Mouse (Mus musculus): ENCODE measurements around the gene Slc23a4.
A peak's percentile ranks its signal among the peaks of the same experiment; 100 is the strongest.

Slc23a4 gene

GRCm38 (mm10) chr6:34980661-34981060 is 7.5 kb downstream of the Slc23a4 start:
- Histone ChIP-seq H3K4me3 (replicated peaks; ENCODE audit: low read length) (no peak overlapping the region), H3K4me1 (replicated peaks; ENCODE audit: low read depth, low read length) (peaks cover 12% of the 10 kb centered on the region), H3K9me3 (ENCODE audit: low read length) (no peaks in the 10 kb centered on the region), H3K36me3 (ENCODE audit: insufficient read depth, low read length) (no peaks in the 10 kb centered on the region), H3K27me3 (ENCODE audit: insufficient read depth, low read length) (peaks cover 28% of the 10 kb centered on the region)
- TF ChIP-seq NANOG (IDR thresholded peaks at IDR 0.05; ENCODE audit: borderline replicate concordance, low read length) (no peak), CTCF (conservative IDR thresholded peaks at IDR 0.05; ENCODE audit: low read length) (peak; percentile 36), POU5F1 (IDR thresholded peaks at IDR 0.05; ENCODE audit: borderline replicate concordance, low read length) (no peak)

GRCm38 (mm10) chr6:34979291-34979690 is 8.9 kb downstream of the Slc23a4 start:
- Histone ChIP-seq H3K27me3 (ENCODE audit: insufficient read depth, low read length) (peaks cover 28% of the 10 kb centered on the region), H3K9me3 (ENCODE audit: low read length) (no peaks in the 10 kb centered on the region), H3K4me1 (replicated peaks; ENCODE audit: low read depth, low read length) (no peaks in the 10 kb centered on the region; the same call in 1 of the 2 replicates), H3K4me3 (replicated peaks; ENCODE audit: low read length) (no peak overlapping the region), H3K36me3 (ENCODE audit: insufficient read depth, low read length) (no peaks in the 10 kb centered on the region)
- TF ChIP-seq NANOG (IDR thresholded peaks at IDR 0.05; ENCODE audit: borderline replicate concordance, low read length) (no peak), POU5F1 (IDR thresholded peaks at IDR 0.05; ENCODE audit: borderline replicate concordance, low read length) (no peak), CTCF (conservative IDR thresholded peaks at IDR 0.05; ENCODE audit: low read length) (no peak)

DNA sequence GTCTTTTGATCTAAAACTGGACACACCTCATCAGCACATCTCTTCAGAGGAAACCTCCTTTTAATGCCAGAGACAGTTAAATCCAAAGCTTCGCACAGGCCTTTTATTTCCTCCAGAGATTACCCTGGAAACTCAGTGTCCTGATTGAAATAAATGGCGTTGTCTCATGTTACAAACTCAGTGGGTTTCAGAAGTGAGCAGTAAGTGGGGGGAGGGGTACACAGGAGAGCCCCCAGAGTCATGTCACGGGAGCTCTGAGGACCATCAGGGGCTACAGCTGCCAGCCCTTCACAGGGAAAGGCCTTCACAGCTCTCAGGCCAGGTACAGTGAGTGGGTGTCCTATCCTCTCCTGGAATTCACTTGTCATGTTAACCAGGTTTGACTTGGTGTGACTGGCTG is 17.0 kb downstream of the Slc23a4 start:
- Histone ChIP-seq H3K27me3 (ENCODE audit: insufficient read depth, low read length) (no peaks in the 10 kb centered on the region), H3K4me1 (replicated peaks; ENCODE audit: low read depth, low read length) (0 out of 2 replicates have a peak, but pooled peaks cover 4% of the 10 kb centered on the region), H3K9me3 (ENCODE audit: low read length) (no peaks in the 10 kb centered on the region), H3K36me3 (ENCODE audit: insufficient read depth, low read length) (no peaks in the 10 kb centered on the region), H3K4me3 (replicated peaks; ENCODE audit: low read length) (no peak overlapping the region)
- TF ChIP-seq CTCF (conservative IDR thresholded peaks at IDR 0.05; ENCODE audit: low read length) (no peak), POU5F1 (IDR thresholded peaks at IDR 0.05; ENCODE audit: borderline replicate concordance, low read length) (no peak), NANOG (IDR thresholded peaks at IDR 0.05; ENCODE audit: borderline replicate concordance, low read length) (no peak)

GRCm38 (mm10) chr6:34965819-34966539 is 22.2 kb downstream of the Slc23a4 start:
- Histone ChIP-seq H3K36me3 (ENCODE audit: insufficient read depth, low read length) (no peaks in the 10 kb centered on the region), H3K27me3 (ENCODE audit: insufficient read depth, low read length) (no peaks in the 10 kb centered on the region; the same call in 1 of the 2 replicates), H3K9me3 (ENCODE audit: low read length) (no peaks in the 10 kb centered on the region), H3K4me3 (replicated peaks; ENCODE audit: low read length) (no peak overlapping the region), H3K4me1 (replicated peaks; ENCODE audit: low read depth, low read length) (0 out of 2 replicates have a peak, but pooled peaks cover under 1% of the 10 kb centered on the region)
- no peak for TF ChIP-seq NANOG (IDR thresholded peaks at IDR 0.05; ENCODE audit: borderline replicate concordance, low read length)
- TF ChIP-seq POU5F1 (IDR thresholded peaks at IDR 0.05; ENCODE audit: borderline replicate concordance, low read length): no peak
- TF ChIP-seq CTCF (conservative IDR thresholded peaks at IDR 0.05; ENCODE audit: low read length): no peak

GRCm38 (mm10) chr6:34964550-34964949 is 23.7 kb downstream of the Slc23a4 start:
- Histone ChIP-seq H3K27me3 (ENCODE audit: insufficient read depth, low read length) (no peaks in the 10 kb centered on the region; the same call in 1 of the 2 replicates), H3K4me1 (replicated peaks; ENCODE audit: low read depth, low read length) (no peaks in the 10 kb centered on the region), H3K4me3 (replicated peaks; ENCODE audit: low read length) (no peak overlapping the region), H3K9me3 (ENCODE audit: low read length) (no peaks in the 10 kb centered on the region), H3K36me3 (ENCODE audit: insufficient read depth, low read length) (no peaks in the 10 kb centered on the region)
- TF ChIP-seq POU5F1 (IDR thresholded peaks at IDR 0.05; ENCODE audit: borderline replicate concordance, low read length): no peak
- TF ChIP-seq CTCF (conservative IDR thresholded peaks at IDR 0.05; ENCODE audit: low read length): no peak
- TF ChIP-seq NANOG (IDR thresholded peaks at IDR 0.05; ENCODE audit: borderline replicate concordance, low read length): no peak

GRCm38 (mm10) chr6:34959131-34959530 is 29.1 kb downstream of the Slc23a4 start:
- H3K4me1 ChIP-seq (replicated peaks; ENCODE audit: low read depth, low read length): peaks cover 18% of the 10 kb centered on the region
- H3K27me3 ChIP-seq (ENCODE audit: insufficient read depth, low read length): peaks cover 13% of the 10 kb centered on the region
- H3K9me3 ChIP-seq (ENCODE audit: low read length): no peaks in the 10 kb centered on the region
- no peak for TF ChIP-seq NANOG (IDR thresholded peaks at IDR 0.05; ENCODE audit: borderline replicate concordance, low read length)
- no peaks in the 10 kb centered on the region for H3K36me3 ChIP-seq (ENCODE audit: insufficient read depth, low read length)
- no peak overlapping the region for H3K4me3 ChIP-seq (replicated peaks; ENCODE audit: low read length)

DNA sequence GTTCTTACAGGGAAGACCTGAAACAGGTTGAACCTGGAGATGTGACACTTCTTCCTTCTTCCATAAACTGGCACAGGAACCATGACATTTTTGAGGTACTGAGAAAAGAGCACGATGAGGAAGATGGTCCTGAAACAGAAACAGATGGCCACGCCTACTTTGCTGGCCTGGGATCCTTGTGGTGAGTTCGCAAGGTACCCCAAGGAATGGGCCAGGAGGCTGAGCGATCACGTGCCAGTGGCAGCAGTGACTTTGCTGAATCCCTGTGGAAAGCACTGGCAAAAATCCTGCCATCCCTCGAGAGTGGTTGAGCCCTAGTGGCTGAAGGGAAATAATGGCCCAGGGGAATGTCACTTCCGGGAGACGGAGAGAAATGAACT is 32.4 kb downstream of the Slc23a4 start:
- H3K9me3 ChIP-seq (ENCODE audit: low read length): no peaks in the 10 kb centered on the region
- H3K4me1 ChIP-seq (replicated peaks; ENCODE audit: low read depth, low read length): peaks cover 18% of the 10 kb centered on the region
- H3K27me3 ChIP-seq (ENCODE audit: insufficient read depth, low read length): peaks cover 32% of the 10 kb centered on the region
- TF ChIP-seq NANOG (IDR thresholded peaks at IDR 0.05; ENCODE audit: borderline replicate concordance, low read length): no peak
- TF ChIP-seq CTCF (conservative IDR thresholded peaks at IDR 0.05; ENCODE audit: low read length): no peak
- no peak for TF ChIP-seq POU5F1 (IDR thresholded peaks at IDR 0.05; ENCODE audit: borderline replicate concordance, low read length)
- peak overlapping the region; percentile 39; the same call in 1 of the 2 replicates for H3K4me3 ChIP-seq (replicated peaks; ENCODE audit: low read length)
- H3K36me3 ChIP-seq (ENCODE audit: insufficient read depth, low read length): no peaks in the 10 kb centered on the region

DNA sequence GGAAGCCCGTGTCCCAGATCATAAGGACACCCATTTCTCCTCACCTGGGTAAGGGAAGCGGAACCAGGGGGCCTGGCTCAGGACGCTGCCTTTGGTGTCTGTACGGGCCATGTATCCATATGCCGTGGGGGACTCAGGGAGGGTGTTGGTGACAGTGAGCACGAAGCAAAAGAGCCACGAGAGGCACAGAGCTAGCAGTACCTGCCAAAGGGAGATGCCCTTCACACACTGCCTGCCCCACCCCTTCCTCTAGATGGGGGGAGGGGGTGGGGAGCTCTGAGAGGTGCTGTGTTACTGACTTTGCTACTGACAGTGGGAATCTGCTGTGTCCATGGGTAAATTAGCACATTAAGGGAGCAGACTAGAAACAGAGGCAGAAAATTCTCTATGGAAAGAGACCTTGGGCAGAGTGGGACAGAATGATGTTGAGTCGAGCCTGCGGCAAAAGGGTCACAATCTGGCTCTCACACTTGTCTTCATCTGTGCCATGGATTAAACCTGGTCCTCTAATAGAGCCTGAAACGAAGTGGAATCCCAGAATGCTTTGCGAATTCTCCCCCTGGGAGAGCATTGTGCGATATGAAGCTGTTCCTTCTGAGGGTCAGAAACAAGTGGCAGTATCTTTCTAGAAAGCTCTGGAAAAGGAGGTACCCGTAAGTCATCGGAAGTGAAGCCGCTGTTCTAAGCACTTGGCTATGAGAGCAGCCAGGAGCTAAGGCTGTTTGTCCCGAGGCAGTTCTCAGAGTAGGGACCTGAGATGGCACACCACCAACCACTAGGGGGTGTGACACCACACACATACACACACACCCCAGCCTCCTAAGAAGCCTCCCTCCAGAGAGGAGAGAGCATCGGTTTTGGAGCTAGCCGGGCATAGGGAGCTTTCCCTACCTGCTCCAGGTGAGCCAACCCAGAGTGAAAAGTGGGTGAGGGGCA is 33.0 kb downstream of the Slc23a4 start:
- Histone ChIP-seq H3K4me3 (replicated peaks; ENCODE audit: low read length) (peak overlapping the region; percentile 39), H3K27me3 (ENCODE audit: insufficient read depth, low read length) (peaks cover 32% of the 10 kb centered on the region), H3K9me3 (ENCODE audit: low read length) (no peaks in the 10 kb centered on the region), H3K4me1 (replicated peaks; ENCODE audit: low read depth, low read length) (peaks cover 18% of the 10 kb centered on the region), H3K36me3 (ENCODE audit: insufficient read depth, low read length) (no peaks in the 10 kb centered on the region)
- no peak for TF ChIP-seq NANOG (IDR thresholded peaks at IDR 0.05; ENCODE audit: borderline replicate concordance, low read length)
- TF ChIP-seq POU5F1 (IDR thresholded peaks at IDR 0.05; ENCODE audit: borderline replicate concordance, low read length): no peak
- peak; percentile 44 for TF ChIP-seq CTCF (conservative IDR thresholded peaks at IDR 0.05; ENCODE audit: low read length)
